Mouse (Mus musculus) spleen, postnatal 36 days (tissue): Measurements from ENCODE around the gene Nans.

ENCODE experiments used
- DNase-seq, 2 experiments: peaks; one replicate each; pipeline ENCODE4 v3.0.0; 2022; ENCODE audit warnings: low spot score in 2 of 2, mixed read lengths in 1 of 2

Nans gene

DNA sequence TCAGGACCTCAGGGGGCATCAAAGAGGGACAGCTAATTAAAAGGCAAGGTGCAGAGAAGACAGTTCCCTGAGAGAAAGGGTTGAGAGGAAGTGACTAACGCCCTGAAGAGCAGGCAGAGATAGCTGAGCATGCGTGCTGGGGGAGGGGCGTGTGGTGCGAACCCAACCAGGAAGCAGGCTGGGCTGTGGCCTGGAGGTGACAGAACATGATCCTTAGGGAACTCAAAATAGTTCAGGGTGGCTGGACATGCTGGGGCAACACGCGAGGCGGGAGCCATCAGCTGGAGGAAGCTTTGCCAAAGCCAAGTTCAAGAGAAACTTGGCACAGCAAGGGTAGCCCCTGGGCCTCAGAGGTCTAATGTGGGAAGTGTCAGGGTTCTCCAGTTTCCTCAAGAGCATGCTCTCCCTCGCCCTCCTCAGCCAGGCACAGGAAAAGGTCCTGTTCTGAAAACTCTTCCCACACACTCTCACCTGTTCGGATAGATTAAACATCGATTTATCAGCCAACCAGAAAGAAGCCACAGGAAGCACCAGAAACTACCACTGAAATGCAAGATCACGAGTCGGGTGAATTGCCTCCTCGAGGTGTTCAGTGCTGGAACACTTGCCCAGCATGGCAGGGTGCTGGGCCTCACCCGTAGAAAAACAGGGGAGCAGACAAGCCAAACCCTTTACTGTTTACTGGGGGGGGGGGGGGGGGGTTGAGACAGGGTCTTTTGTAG lies 3.2 kb upstream of the Nans start:
- peak; percentile 90 to 92 for DNase-seq

DNA sequence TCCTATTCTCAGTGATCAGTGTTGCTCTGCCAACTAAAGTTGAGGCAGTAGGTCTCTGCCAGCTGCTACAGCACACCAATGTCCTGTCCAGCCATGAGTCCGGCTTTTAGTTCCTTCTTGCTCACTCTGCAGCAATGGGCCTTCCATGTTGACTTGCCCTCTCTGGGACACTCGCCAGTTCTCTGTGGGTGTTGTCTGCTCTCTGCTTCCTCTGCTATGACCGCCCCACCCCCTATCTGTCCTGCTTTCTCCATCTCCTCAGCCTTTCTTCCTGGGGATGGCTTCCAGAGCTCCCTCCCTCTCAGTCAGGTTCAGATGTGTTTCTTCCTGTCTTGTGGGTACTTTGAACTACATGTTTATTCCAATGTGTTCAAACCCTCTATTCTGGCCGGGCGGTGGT lies 1.7 kb upstream of the Nans start:
- peak; percentile 39 to 50 for DNase-seq

- no peak for DNase-seq
Measured at GRCm38 (mm10) chr4:46493071-46493470, 4.0 kb downstream of the Nans start.

- DNase-seq = no peak
Measured at GRCm38 (mm10) chr4:46495543-46495942, 6.5 kb downstream of the Nans start.

DNA sequence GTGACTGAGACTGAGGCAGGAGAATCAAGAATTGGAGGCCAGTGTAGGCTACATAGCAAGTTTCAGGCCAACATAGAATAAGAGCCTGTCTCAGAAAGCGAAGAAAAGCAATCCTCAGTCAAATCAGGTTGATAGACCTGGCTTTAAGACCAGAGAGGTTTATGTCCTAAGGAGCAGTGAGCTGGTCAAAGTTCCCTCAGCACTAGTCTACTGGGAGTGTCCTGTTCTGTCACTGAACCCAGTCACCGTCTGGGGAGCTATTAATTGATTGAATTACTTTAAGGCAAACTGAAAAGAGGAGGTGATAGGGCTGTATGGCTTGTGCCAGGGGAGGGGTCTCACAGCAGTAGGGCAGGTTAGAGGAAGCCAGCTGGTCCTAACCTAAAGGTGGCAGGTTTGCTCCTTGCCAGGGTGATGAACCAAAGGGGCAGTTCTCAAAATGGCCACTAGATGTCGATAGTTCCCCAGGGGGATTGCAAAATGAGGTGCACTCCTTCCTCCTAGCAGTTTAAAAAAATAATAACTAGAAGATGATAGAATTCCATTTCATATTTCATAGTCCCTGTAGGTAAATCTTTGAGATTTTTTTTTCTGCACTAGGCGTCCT lies 8.3 kb downstream of the Nans start:
- peak; percentile 72 to 77 for DNase-seq

DNA sequence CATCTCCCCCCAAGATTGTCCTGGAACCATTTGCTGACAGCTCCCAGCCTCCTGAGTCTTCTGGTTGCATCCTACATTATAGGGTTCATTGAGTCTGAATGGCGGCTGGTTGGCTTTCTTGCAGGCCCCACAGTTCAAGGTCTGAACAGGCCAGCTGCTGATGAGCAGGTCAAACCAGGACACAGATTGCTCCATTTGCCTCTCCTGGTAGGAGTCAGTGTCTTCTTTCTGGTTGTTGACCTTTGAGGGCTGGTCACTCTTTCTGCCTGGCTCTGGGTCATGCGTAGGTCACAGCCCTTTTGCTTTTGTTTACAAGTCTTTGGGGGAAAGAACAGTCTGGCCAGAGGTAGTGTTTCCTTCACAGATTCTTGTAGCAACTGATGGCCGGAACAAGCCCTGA lies 9.5 kb downstream of the Nans start:
- DNase-seq = no peak

DNA sequence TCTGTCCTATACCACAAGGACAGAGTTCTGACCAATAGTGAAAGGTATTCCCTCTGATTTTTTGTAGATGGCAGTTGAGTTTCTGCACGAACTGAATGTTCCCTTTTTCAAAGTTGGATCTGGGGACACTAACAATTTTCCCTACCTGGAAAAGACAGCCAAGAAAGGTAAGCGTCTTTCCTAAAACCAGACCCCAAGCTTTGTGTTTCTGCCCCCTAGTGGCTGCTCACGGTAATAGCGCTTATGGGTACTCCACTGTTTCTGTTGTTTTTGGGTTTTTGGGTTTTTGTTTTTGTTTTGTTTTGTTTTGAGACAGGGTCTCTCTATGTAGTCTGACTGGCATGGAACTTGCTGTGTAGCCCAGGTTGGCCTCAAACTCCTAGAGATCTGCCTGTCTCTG lies 9.9 kb downstream of the Nans start:
- peak in 1 of 2 experiments; percentile 45 for DNase-seq

GRCm38 (mm10) chr4:46502606-46503502 lies 13.8 kb downstream of the Nans start:
- DNase-seq = no peak

DNA sequence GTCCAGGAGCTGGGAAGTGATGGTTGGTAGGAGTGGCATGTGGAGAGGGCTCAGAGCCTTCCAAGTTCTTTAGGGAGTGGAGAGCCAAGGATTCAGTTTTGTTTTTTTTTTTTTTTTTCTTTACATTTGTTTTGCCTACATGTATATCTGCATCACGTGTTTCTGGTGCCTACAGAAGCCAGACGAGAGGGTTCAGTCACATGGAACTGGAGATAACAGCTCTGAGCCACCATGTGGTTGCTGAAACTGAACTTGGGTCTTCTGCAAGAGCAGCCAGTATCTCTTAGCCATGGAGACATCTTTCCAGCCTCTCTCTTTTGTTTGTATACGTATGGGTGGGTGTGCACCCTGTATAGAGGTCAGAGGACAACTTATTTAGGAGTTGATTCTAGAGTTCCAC lies 14.8 kb downstream of the Nans start:
- DNase-seq = no peak

DNA sequence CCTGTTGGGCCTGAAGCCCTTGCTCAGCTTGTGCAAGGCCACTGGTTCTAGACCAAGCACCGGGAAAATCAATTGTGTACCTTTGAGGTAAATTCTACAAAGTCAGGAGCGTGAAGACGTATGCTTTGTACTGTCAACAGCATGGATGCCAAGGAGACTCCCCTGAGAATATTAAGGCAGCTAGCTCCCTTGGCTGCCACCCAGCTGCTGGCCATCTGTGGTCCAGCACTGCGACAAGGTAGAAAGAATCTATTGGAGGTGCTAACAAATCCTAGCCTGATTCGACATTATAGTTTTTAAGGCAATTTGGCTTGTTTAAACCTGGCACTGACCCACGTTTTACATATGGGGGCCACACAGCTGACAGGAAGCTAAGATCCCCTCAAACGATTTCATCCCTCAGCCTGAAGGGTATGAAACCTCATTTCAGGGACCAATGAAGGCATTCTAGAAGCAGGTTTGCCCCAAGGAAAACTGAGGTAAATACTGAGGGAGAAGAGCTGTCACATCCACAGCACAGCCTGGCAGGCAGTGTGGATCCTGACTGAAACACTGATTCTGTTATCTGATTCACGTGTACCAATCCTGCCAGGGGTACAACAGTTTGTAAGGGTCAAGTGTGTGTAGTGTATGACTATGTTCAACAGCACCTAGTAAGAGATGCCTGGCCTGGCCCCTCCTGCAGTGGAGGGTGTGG lies 16.5 kb downstream of the Nans start:
- no peak for DNase-seq

DNA sequence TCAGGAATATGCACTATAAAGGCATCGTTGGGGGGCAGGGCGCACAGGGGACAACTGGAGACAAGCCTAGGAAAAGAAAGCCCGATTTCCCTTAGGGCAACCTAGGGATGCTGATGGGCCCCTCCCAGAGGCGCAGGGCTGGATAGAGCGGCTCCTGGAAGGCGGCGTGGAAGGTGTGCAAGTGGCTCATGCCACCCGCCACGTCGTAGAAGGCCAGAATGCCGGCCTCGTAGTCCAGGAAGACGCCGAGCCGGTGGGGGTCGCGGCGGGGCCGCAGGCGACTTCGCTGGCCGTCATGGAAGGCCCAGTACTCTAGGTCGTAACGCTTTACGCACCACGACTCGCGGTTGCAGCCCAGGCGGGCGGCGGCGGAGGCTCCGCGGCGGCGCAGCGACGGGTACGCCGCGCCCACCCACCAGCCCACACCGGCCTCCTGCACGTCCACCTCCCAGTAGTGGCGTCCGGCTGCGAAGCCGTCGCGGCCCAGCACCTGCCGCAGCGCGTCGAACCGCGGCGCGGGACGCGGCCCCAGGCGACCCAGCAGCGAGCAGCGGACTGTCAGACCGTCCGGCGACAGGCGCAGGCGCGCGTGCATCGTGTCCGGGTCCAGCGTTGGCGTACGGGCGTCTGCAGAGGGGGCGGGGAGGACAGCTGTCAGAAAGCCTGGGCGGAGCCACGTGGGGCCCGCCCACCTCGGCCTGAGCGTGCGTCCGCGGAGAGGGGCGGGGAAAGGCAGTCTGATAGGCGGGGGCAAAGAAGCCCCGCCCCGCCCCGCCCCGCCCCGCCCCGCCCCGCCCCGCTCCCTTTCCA lies 18.0 kb downstream of the Nans start:
- peak; percentile 93 to 95 for DNase-seq

DNA sequence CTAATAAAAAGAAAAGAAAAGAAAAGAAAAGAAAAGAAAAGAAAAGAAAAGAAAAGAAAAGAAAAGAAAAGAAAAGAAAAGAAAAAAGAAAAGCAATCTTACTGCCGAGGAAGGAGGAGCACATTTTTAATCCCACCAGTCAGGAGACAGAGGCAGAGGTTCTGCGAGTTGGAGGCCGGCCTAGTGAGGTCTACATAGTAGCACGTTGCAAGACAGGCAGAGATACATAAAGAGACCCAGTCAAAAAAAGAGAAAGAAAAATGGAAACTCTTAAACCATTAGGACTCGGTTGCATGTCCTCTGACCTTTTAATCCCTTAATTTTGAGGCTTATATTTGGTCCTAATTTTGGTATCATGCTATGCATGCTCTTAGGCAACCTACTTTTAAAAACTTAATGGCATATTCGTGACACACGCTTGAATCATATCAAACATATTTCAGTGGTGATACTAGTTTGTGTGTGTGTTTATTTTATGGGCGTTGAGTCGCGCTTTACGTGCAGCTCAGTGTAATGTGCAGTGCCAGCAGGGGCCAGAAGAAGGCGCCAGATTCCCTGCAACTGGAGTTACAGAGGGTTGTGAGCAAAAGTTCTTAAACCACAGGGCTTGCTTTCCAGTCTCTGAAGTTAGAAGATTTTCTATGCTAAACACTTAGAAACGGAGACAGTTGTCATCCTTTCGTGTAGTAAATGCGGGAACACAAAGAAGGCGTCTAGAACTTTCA lies 18.9 kb downstream of the Nans start:
- peak; percentile 73 to 82 for DNase-seq

DNA sequence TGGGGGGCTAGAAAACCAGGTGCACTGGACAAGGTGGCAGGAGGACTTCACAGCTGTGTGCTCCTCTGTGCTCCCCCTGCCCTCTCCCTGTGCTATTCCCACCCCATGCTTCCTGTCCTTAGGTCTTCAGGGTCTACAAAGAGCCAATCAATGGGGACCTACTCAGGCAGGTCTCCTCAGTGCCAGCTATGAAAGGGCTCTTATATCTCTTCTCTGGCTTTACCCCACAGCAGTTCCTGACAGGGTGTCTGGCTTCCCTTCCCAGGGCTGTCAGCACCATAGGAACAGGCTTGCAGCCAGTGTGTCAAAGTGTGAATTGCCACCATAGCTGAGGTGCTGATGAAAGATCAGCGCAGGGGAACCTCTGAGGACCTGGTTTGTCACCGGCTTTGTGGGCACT lies 31.4 kb downstream of the Nans start:
- no peak for DNase-seq

DNA sequence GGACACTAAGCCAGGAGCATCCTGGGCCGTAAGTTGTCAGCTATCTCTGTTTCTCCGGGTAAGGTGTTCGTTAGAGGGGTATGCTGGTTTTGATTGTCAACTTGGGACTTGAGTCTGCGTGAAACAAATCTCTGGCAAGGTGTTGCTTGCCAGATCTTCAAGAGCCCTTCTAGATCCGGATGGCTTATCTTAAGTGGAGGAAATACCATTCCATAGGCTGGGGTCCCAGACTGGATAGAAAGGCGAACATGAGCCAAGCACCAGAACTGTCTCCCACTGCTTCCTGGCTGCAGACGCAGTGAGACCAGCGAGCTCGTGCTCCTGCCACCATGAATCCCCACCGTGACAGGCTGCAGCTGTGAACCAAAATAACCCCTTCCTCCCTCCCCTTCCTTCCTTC lies 32.4 kb downstream of the Nans start:
- DNase-seq = no peak

- no peak for DNase-seq
Measured at GRCm38 (mm10) chr4:46523324-46523723, 34.3 kb downstream of the Nans start.

- DNase-seq = no peak
Measured at GRCm38 (mm10) chr4:46526226-46526625, 37.2 kb downstream of the Nans start.

DNA sequence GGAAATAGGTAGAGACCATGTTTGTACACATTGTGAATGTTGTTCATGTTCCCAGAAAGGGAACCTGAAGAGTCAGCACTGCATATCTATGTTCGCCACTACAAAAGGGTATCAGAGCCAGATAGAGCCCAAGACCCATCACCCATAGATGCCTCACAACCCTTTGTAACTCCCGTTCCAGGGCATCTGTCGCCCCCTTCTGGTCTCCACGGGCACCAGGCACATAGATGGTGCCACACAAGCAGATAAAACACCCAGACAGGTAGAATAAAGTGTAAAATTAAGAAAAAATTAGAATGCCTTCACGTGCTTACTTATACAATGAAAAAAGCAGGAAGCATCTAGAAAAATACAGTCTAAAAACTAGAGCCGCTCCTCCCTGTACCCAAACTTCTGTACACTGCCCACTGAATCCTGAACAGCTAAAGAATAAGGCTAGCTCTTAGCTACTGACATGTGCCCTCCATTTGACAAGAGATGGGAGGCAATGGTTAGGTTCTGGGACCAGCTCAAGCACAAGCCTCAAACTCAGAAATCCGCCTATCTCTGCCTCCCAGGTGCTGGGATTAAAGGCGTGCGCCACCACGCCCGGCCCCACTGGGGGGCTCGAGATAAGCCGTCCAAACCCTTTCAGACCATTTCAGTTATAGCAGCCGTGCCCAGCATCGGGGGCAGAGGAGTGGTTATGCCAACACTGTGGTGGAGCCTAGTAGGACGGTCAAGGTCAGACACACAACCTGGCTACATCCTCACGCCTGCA lies 37.9 kb downstream of the Nans start:
- no peak for DNase-seq

- no peak for DNase-seq
Measured at GRCm38 (mm10) chr4:46527558-46527926, 38.5 kb downstream of the Nans start.

GRCm38 (mm10) chr4:46529722-46530121 lies 40.7 kb downstream of the Nans start:
- DNase-seq = no peak

- no peak for DNase-seq
Measured at GRCm38 (mm10) chr4:46532511-46532910, 43.5 kb downstream of the Nans start.
